Mouse (Mus musculus) kidney, embryonic 16.5 days (tissue): Measurements from ENCODE around the gene Dhx8. TPM values are rescaled to one million over a fixed set of nuclear protein-coding genes. Genes with fewer than 3 reads are reported as not detected.

Source experiments
- ATAC-seq: fragments of 200-750 bp; cut with Nextera tagmentation; 2 replicates; pipeline ENCODE4 v1.8.0; 2017; ENCODE audit warnings: moderate TSS enrichment; ENCODE audit not compliant: low FRiP score, low TSS enrichment
- H3K27ac ChIP-seq: fragments of 300-500 bp; sonication (generic); 2 replicates; pipeline ENCODE4 v1.5.1; 2014; ENCODE audit warnings: low read length
- H3K27me3 ChIP-seq: fragments of 300-500 bp; sonication (generic); 2 replicates; pipeline ENCODE4 v1.6.1; 2014; ENCODE audit warnings: low read length, control low read depth, mixed read lengths; ENCODE audit not compliant: insufficient read depth
- H3K36me3 ChIP-seq: fragments of 300-500 bp; sonication (generic); 2 replicates; pipeline ENCODE4 v1.6.1; 2014; ENCODE audit warnings: low read length, control low read depth, mixed read lengths; ENCODE audit not compliant: insufficient read depth
- H3K4me1 ChIP-seq: fragments of 300-500 bp; sonication (generic); 2 replicates; pipeline ENCODE4 v1.6.1; 2014; ENCODE audit warnings: low read length, control low read depth, mixed read lengths; ENCODE audit not compliant: insufficient read depth
- H3K4me2 ChIP-seq: fragments of 300-500 bp; sonication (generic); replicated peaks from 2 replicates; pipeline ENCODE4 v1.6.1; 2014; ENCODE audit warnings: low read depth, low read length
- H3K4me3 ChIP-seq: fragments of 300-500 bp; sonication (generic); 2 replicates; pipeline ENCODE4 v1.5.1; 2014; ENCODE audit warnings: mild to moderate bottlenecking, low read length
- H3K9ac ChIP-seq: fragments of 300-500 bp; sonication (generic); replicated peaks from 2 replicates; pipeline ENCODE4 v1.6.1; 2014; ENCODE audit warnings: low read length
- H3K9me3 ChIP-seq: fragments of 300-500 bp; sonication (generic); 2 replicates; pipeline ENCODE4 v1.6.1; 2016; ENCODE audit warnings: low read length, control low read depth
- WGBS: fragments of 180-500 bp; shearing (Covaris S2); extraction: QIAGEN DNeasy Blood & Tissue Kit; methylation state at CpG from one replicate; pipeline ENCODE4 v1.1.7; 2014; 5-methylcytosine and 5-hydroxymethylcytosine counted together
- polyA plus RNA-seq: library from polyadenylated mRNA; unstranded; fragments of >200 nt; fragmentation: Nextera tagmentation; extraction: Ambion mirVana; gene quantifications from 2 replicates; pipeline ENCODE4 v1.2.1, GENCODE M21; 2015

Dhx8 gene
- polyA plus RNA-seq, 1 experiment from 2014 or later, result 31.3 TPM

- Histone ChIP-seq H3K9ac (no peak overlapping the region), H3K36me3 (no peaks in the 10 kb centered on the region), H3K27me3 (no peaks in the 10 kb centered on the region), H3K4me1 (no peaks in the 10 kb centered on the region), H3K4me2 (no peak overlapping the region), H3K9me3 (no peaks in the 10 kb centered on the region), H3K27ac (no peak overlapping the region), H3K4me3 (no peak overlapping the region)
- WGBS, result 19% methylated on average over 2 of the region's 2 CpGs
- no peak for ATAC-seq
Measured at GRCm38 (mm10) chr11:101726765-101727164, 6.0 kb upstream of the Dhx8 start.

GRCm38 (mm10) chr11:101729308-101729707 is 3.4 kb upstream of the Dhx8 start:
- ATAC-seq, result no peak
- Histone ChIP-seq H3K4me3 (no peak overlapping the region), H3K27ac (no peak overlapping the region), H3K9ac (no peak overlapping the region), H3K4me2 (no peak overlapping the region), H3K27me3 (no peaks in the 10 kb centered on the region), H3K9me3 (no peaks in the 10 kb centered on the region), H3K36me3 (no peaks in the 10 kb centered on the region), H3K4me1 (peaks cover 8% of the 10 kb centered on the region)
- 43% methylated on average over 3 of the region's 3 CpGs for WGBS

- peaks cover 23% of the 10 kb centered on the region for H3K36me3 ChIP-seq
- no peaks in the 10 kb centered on the region for H3K9me3 ChIP-seq
- peak overlapping the region; percentile 83 for H3K4me3 ChIP-seq
- H3K4me2 ChIP-seq, result peak overlapping the region; percentile 63
- no peak for ATAC-seq
- no peaks in the 10 kb centered on the region for H3K27me3 ChIP-seq
- H3K27ac ChIP-seq, result no peak overlapping the region
- WGBS, result 31% methylated on average over 9 of the region's 9 CpGs
- H3K9ac ChIP-seq, result peak overlapping the region; percentile 83
- peaks cover 8% of the 10 kb centered on the region for H3K4me1 ChIP-seq
Measured at GRCm38 (mm10) chr11:101733596-101733995, 877 bp downstream of the Dhx8 start.

- ATAC-seq, result no peak
Measured at GRCm38 (mm10) chr11:101756616-101757015, 23.9 kb downstream of the Dhx8 start.

GRCm38 (mm10) chr11:101757366-101757765 is 24.6 kb downstream of the Dhx8 start:
- Histone ChIP-seq H3K27ac (peak overlapping the region; percentile 9; the same call in 1 of the 2 replicates), H3K9ac (no peak overlapping the region), H3K27me3 (no peaks in the 10 kb centered on the region), H3K4me2 (no peak overlapping the region), H3K4me1 (no peaks in the 10 kb centered on the region), H3K4me3 (no peak overlapping the region), H3K36me3 (peaks cover 66% of the 10 kb centered on the region), H3K9me3 (no peaks in the 10 kb centered on the region)
- ATAC-seq, result no peak
- whole genome bisulfite sequencing, result 86% methylated on average over 8 of the region's 8 CpGs

More at GRCm38 (mm10) chr11:101756616-101757015, 23.9 kb downstream of the Dhx8 start:
- H3K27me3 ChIP-seq, result no peaks in the 10 kb centered on the region
- no peaks in the 10 kb centered on the region for H3K9me3 ChIP-seq
- H3K4me3 ChIP-seq, result no peak overlapping the region
- no peaks in the 10 kb centered on the region for H3K4me1 ChIP-seq
- 94% methylated on average over 8 of the region's 8 CpGs for WGBS
- peaks cover 65% of the 10 kb centered on the region for H3K36me3 ChIP-seq
- no peak overlapping the region for H3K27ac ChIP-seq
- no peak overlapping the region for H3K4me2 ChIP-seq
- no peak overlapping the region for H3K9ac ChIP-seq

- peaks cover 56% of the 10 kb centered on the region for H3K36me3 ChIP-seq
- H3K4me2 ChIP-seq, result no peak overlapping the region
- no peaks in the 10 kb centered on the region for H3K27me3 ChIP-seq
- no peaks in the 10 kb centered on the region for H3K4me1 ChIP-seq
- H3K4me3 ChIP-seq, result no peak overlapping the region
- no peak for ATAC-seq
- no peak overlapping the region for H3K9ac ChIP-seq
- WGBS, result 85% methylated on average over 5 of the region's 5 CpGs
- H3K9me3 ChIP-seq, result no peaks in the 10 kb centered on the region
- H3K27ac ChIP-seq, result no peak overlapping the region
Measured at GRCm38 (mm10) chr11:101758431-101758830, 25.7 kb downstream of the Dhx8 start.

GRCm38 (mm10) chr11:101759530-101759929 is 26.8 kb downstream of the Dhx8 start:
- H3K4me1 ChIP-seq, result no peaks in the 10 kb centered on the region
- 97% methylated on average over 3 of the region's 3 CpGs for WGBS
- no peak overlapping the region for H3K9ac ChIP-seq
- H3K4me3 ChIP-seq, result no peak overlapping the region
- no peaks in the 10 kb centered on the region for H3K9me3 ChIP-seq
- no peak overlapping the region for H3K4me2 ChIP-seq
- no peak for ATAC-seq
- no peaks in the 10 kb centered on the region for H3K27me3 ChIP-seq
- H3K27ac ChIP-seq, result no peak overlapping the region
- H3K36me3 ChIP-seq, result peaks cover 54% of the 10 kb centered on the region

- 41% methylated on average over 7 of the region's 7 CpGs for WGBS
- ATAC-seq, result peak; percentile 31; the same call in 1 of the 2 replicates
- no peaks in the 10 kb centered on the region for H3K27me3 ChIP-seq
- no peaks in the 10 kb centered on the region for H3K9me3 ChIP-seq
- no peak overlapping the region for H3K27ac ChIP-seq
- H3K4me1 ChIP-seq, result no peaks in the 10 kb centered on the region
- no peak overlapping the region for H3K9ac ChIP-seq
- H3K4me2 ChIP-seq, result no peak overlapping the region
- H3K36me3 ChIP-seq, result peaks cover 56% of the 10 kb centered on the region
- no peak overlapping the region for H3K4me3 ChIP-seq
Measured at GRCm38 (mm10) chr11:101763723-101764122, 31.0 kb downstream of the Dhx8 start.

GRCm38 (mm10) chr11:101764546-101764945 is 31.8 kb downstream of the Dhx8 start:
- Histone ChIP-seq H3K4me2 (no peak overlapping the region), H3K9ac (no peak overlapping the region), H3K27ac (no peak overlapping the region), H3K27me3 (no peaks in the 10 kb centered on the region), H3K4me3 (no peak overlapping the region), H3K4me1 (no peaks in the 10 kb centered on the region), H3K36me3 (peaks cover 50% of the 10 kb centered on the region), H3K9me3 (no peaks in the 10 kb centered on the region)
- WGBS, result 86% methylated on average over 8 of the region's 8 CpGs
- ATAC-seq, result no peak

- Histone ChIP-seq H3K36me3 (peaks cover 50% of the 10 kb centered on the region), H3K27ac (no peak overlapping the region; the same call in 1 of the 2 replicates), H3K9me3 (no peaks in the 10 kb centered on the region), H3K4me1 (peaks cover 9% of the 10 kb centered on the region), H3K4me3 (no peak overlapping the region), H3K27me3 (no peaks in the 10 kb centered on the region), H3K9ac (no peak overlapping the region), H3K4me2 (no peak overlapping the region)
- ATAC-seq, result no peak
- 68% methylated on average over 5 of the region's 5 CpGs for WGBS
Measured at GRCm38 (mm10) chr11:101767326-101767725, 34.6 kb downstream of the Dhx8 start.
